Mouse (Mus musculus) testis, adult 2 months (tissue): ENCODE results near the gene Tmtc1. TPM values are rescaled to one million over a fixed set of nuclear protein-coding genes. Genes with fewer than 3 reads are reported as not detected.

Experiments used
- H3K27ac ChIP-seq: fragments of 200-500 bp; 2 replicates; pipeline ENCODE4 v1.5.1; 2012; ENCODE audit warnings: low read depth, low read length; ENCODE audit not compliant: control insufficient read depth, insufficient read depth
- H3K27me3 ChIP-seq: fragments of 200-500 bp; 2 replicates; pipeline ENCODE4 v1.6.1; 2012; ENCODE audit warnings: mild to moderate bottlenecking, low read length, moderate library complexity; ENCODE audit not compliant: control insufficient read depth, insufficient read depth
- H3K36me3 ChIP-seq: fragments of 200-500 bp; 2 replicates; pipeline ENCODE4 v1.6.1; 2012; ENCODE audit warnings: mild to moderate bottlenecking, low read length; ENCODE audit not compliant: control insufficient read depth, insufficient read depth
- H3K4me1 ChIP-seq: fragments of 200-500 bp; 2 replicates; pipeline ENCODE4 v1.6.1; 2012; ENCODE audit warnings: low read length; ENCODE audit not compliant: control insufficient read depth, insufficient read depth
- H3K4me3 ChIP-seq: fragments of 200-500 bp; 2 replicates; pipeline ENCODE4 v1.5.1; 2012; ENCODE audit warnings: low read depth, mild to moderate bottlenecking, low read length, moderate library complexity, mixed read lengths; ENCODE audit not compliant: control insufficient read depth
- CTCF ChIP-seq: fragments of 200-500 bp; IDR thresholded peaks from 2 replicates; pipeline ENCODE4 v1.5.1; 2012; ENCODE audit warnings: low read depth, mild to moderate bottlenecking, inconsistent platforms, low read length, moderate library complexity; ENCODE audit not compliant: control insufficient read depth, insufficient read depth, insufficient replicate concordance
- POLR2A ChIP-seq: fragments of 200-500 bp; IDR thresholded peaks from 2 replicates; pipeline ENCODE4 v1.6.1; 2012; ENCODE audit warnings: low read depth, mild to moderate bottlenecking, inconsistent platforms, low read length, moderate library complexity; ENCODE audit not compliant: control insufficient read depth
- polyA plus RNA-seq: library from polyadenylated mRNA; depleted of rRNA; stranded (reverse); fragments of >200 nt; gene quantifications from 2 replicates; pipeline ENCODE4 v1.2.3, GENCODE M21; 2012

Gene Tmtc1
- polyA plus RNA-seq, 1 experiment, result 3.5 TPM

- Histone ChIP-seq H3K4me1 (no peaks in the 10 kb centered on the region), H3K27me3 (no peaks in the 10 kb centered on the region), H3K27ac (no peak overlapping the region), H3K4me3 (no peak overlapping the region), H3K36me3 (no peaks in the 10 kb centered on the region)
- no peak for TF ChIP-seq CTCF
- TF ChIP-seq POLR2A, result no peak
Observed at GRCm38 (mm10) chr6:148420387-148420786, 23.8 kb downstream of the Tmtc1 start.

GRCm38 (mm10) chr6:148416597-148416996 lies 27.6 kb downstream of the Tmtc1 start:
- no peaks in the 10 kb centered on the region for H3K36me3 ChIP-seq
- H3K27ac ChIP-seq, result no peak overlapping the region
- no peaks in the 10 kb centered on the region for H3K4me1 ChIP-seq
- H3K27me3 ChIP-seq, result no peaks in the 10 kb centered on the region
- TF ChIP-seq POLR2A, result no peak
- TF ChIP-seq CTCF, result no peak
- no peak overlapping the region for H3K4me3 ChIP-seq

GRCm38 (mm10) chr6:148413638-148414037 lies 30.6 kb downstream of the Tmtc1 start:
- no peak overlapping the region for H3K4me3 ChIP-seq
- no peak for TF ChIP-seq POLR2A
- TF ChIP-seq CTCF, result no peak
- H3K4me1 ChIP-seq, result no peaks in the 10 kb centered on the region
- H3K27me3 ChIP-seq, result no peaks in the 10 kb centered on the region
- H3K36me3 ChIP-seq, result no peaks in the 10 kb centered on the region
- H3K27ac ChIP-seq, result no peak overlapping the region

- H3K27ac ChIP-seq, result no peak overlapping the region
- no peaks in the 10 kb centered on the region for H3K4me1 ChIP-seq
- no peaks in the 10 kb centered on the region for H3K36me3 ChIP-seq
- H3K27me3 ChIP-seq, result no peaks in the 10 kb centered on the region
- TF ChIP-seq CTCF, result no peak
- no peak for TF ChIP-seq POLR2A
- H3K4me3 ChIP-seq, result no peak overlapping the region
Observed at GRCm38 (mm10) chr6:148406792-148407490, 37.2 kb downstream of the Tmtc1 start.

GRCm38 (mm10) chr6:148405599-148405998 lies 38.6 kb downstream of the Tmtc1 start:
- H3K27ac ChIP-seq, result no peak overlapping the region
- no peak overlapping the region for H3K4me3 ChIP-seq
- no peaks in the 10 kb centered on the region for H3K27me3 ChIP-seq

GRCm38 (mm10) chr6:148404500-148404899 lies 39.7 kb downstream of the Tmtc1 start:
- TF ChIP-seq CTCF, result no peak
- TF ChIP-seq POLR2A, result no peak
- no peaks in the 10 kb centered on the region for H3K4me1 ChIP-seq
- no peak overlapping the region for H3K4me3 ChIP-seq
- no peaks in the 10 kb centered on the region for H3K36me3 ChIP-seq
- no peaks in the 10 kb centered on the region for H3K27me3 ChIP-seq
- peak overlapping the region; percentile 55; the same call in 1 of the 2 replicates for H3K27ac ChIP-seq

More at GRCm38 (mm10) chr6:148405599-148405998, 38.6 kb downstream of the Tmtc1 start:
- TF ChIP-seq POLR2A (no peak), CTCF (no peak)
- no peaks in the 10 kb centered on the region for H3K36me3 ChIP-seq
- no peaks in the 10 kb centered on the region for H3K4me1 ChIP-seq

GRCm38 (mm10) chr6:148403761-148404160 lies 40.4 kb downstream of the Tmtc1 start:
- no peaks in the 10 kb centered on the region for H3K4me1 ChIP-seq
- no peaks in the 10 kb centered on the region for H3K27me3 ChIP-seq
- no peak overlapping the region for H3K27ac ChIP-seq
- no peaks in the 10 kb centered on the region for H3K36me3 ChIP-seq
- no peak overlapping the region for H3K4me3 ChIP-seq
- TF ChIP-seq POLR2A (no peak), CTCF (no peak)
